In genomic region chr4:25035158-25035791, GRCm38 (mm10) we compare ENCODE assay signal across 9 mouse cellular contexts.
DNase-seq lines count a peak whose midpoint lies in the region; ATAC-seq and TF ChIP-seq lines count a peak whose summit lies in the region.
"Had no signal": no experiment of that assay in that cellular context is flagged by ENCODE, and none has a peak within 500 bp of the region (broad histone marks: within the 10 kb centered on the region; RNA-seq: fewer than 3 reads in every experiment).

No protein-coding gene starts in this region.

- TF ChIP-seq CTCF in C2C12 (IDR thresholded peaks at IDR 0.05; ENCODE audit: control insufficient read depth, insufficient read depth, insufficient read length): peak; percentile 36

- no peak overlapping the region for H3K9ac ChIP-seq in kidney, embryonic 15.5 days
- H3K9ac ChIP-seq: forebrain, embryonic 12.5 days; stomach, embryonic 15.5 days had no signal

- DNase-seq in kidney, adult 9 months: peak; percentile 3
- no peak for DNase-seq in kidney, adult 8-10 months
- peak; percentile 9 for DNase-seq in ES-CJ7 (ENCODE audit: low read depth, low spot score)
- no peak for DNase-seq in urinary bladder, postnatal 4 days (ENCODE audit: low spot score in 2 of 2)

- no peaks in the 10 kb centered on the region for H3K9me3 ChIP-seq in kidney, embryonic 15.5 days (replicated peaks)
- H3K9me3 ChIP-seq: forebrain, embryonic 12.5 days; stomach, embryonic 15.5 days had no signal

- H3K79me2 ChIP-seq in C2C12 (ENCODE audit: control insufficient read depth, insufficient read depth): no peaks in the 10 kb centered on the region

- H3K79me3 ChIP-seq in C2C12 (ENCODE audit: low read depth): no peaks in the 10 kb centered on the region

- H3K27ac ChIP-seq in kidney, embryonic 15.5 days: no peak overlapping the region
- H3K27ac ChIP-seq: forebrain, embryonic 12.5 days; stomach, embryonic 15.5 days had no signal

- no peak overlapping the region for H3K4me3 ChIP-seq in C2C12 (ENCODE audit: insufficient read depth, poor library complexity, severe bottlenecking)
- no peak overlapping the region for H3K4me3 ChIP-seq in kidney, embryonic 15.5 days (replicated peaks)
- H3K4me3 ChIP-seq: forebrain, embryonic 12.5 days; stomach, embryonic 15.5 days had no signal

- no peak overlapping the region for H3ac ChIP-seq in C2C12 (ENCODE audit: control insufficient read depth, insufficient read length, low read depth)

- no peaks in the 10 kb centered on the region for H3K4me1 ChIP-seq in kidney, embryonic 15.5 days
- H3K4me1 ChIP-seq: forebrain, embryonic 12.5 days; stomach, embryonic 15.5 days had no signal

- no peaks in the 10 kb centered on the region for H3K27me3 ChIP-seq in C2C12 (ENCODE audit: control insufficient read depth, insufficient read depth, insufficient read length)
- no peaks in the 10 kb centered on the region for H3K27me3 ChIP-seq in kidney, embryonic 15.5 days
- H3K27me3 ChIP-seq: forebrain, embryonic 12.5 days; stomach, embryonic 15.5 days had no signal

- ATAC-seq in kidney, embryonic 15.5 days (replicated peaks; ENCODE audit: low FRiP score): peak; percentile 48
- no peak for ATAC-seq in erythroid progenitor cell, adult 5-6 weeks (replicated peaks; ENCODE audit: low FRiP score, poor library complexity, severe bottlenecking)

- H3K4me2 ChIP-seq in kidney, embryonic 15.5 days: no peak overlapping the region
- H3K4me2 ChIP-seq: forebrain, embryonic 12.5 days; stomach, embryonic 15.5 days had no signal

- WGBS in kidney, embryonic 15.5 days: 24% methylated on average over 6 of the region's 6 CpGs

- no peaks in the 10 kb centered on the region for H3K36me3 ChIP-seq in C2C12 (ENCODE audit: control insufficient read depth, insufficient read depth)
- H3K36me3 ChIP-seq in kidney, embryonic 15.5 days: no peaks in the 10 kb centered on the region
- H3K36me3 ChIP-seq: forebrain, embryonic 12.5 days; stomach, embryonic 15.5 days had no signal

TF ChIP-seq in C2C12, 6 proteins besides CTCF, POLR2A, EP300 and RAD21:
- TF ChIP-seq CEBPB (IDR thresholded peaks at IDR 0.05; ENCODE audit: low read depth): no peak
- TF ChIP-seq MAX (IDR thresholded peaks at IDR 0.05): no peak
- no peak for TF ChIP-seq MYOD1 (IDR thresholded peaks at IDR 0.05; ENCODE audit: control insufficient read depth, insufficient read length, low read depth)
- no peak for TF ChIP-seq FOSL1 (IDR thresholded peaks at IDR 0.05; ENCODE audit: insufficient read depth, low read length, poor library complexity, severe bottlenecking)
- no peak for TF ChIP-seq MYOG (IDR thresholded peaks at IDR 0.05; ENCODE audit: control insufficient read depth, extremely low read depth, insufficient read length)
- no peak for TF ChIP-seq USF1 (IDR thresholded peaks at IDR 0.05; ENCODE audit: low read depth)
TF ChIP-seq in C2C12: peak in this region for 0.

Comparison
In these comparisons a context has a peak if more than half of its experiments do, and no peak if none do; other contexts are left out.
1. DNase-seq: peak in kidney, adult 9 months (single experiment) and ES-CJ7 (single experiment); none in kidney, adult 8-10 months (0 of 2) and urinary bladder, postnatal 4 days (0 of 2).